Mouse (Mus musculus): ENCODE results near the gene Kctd4. TPM values are rescaled to one million over a fixed set of nuclear protein-coding genes. Genes with fewer than 3 reads are reported as not detected.

Gene Kctd4
- total RNA-seq (2023): not detected

GRCm38 (mm10) chr14:75954766-75955165, at the start of gene Kctd4:
Gene Kctd4, plus strand, starts transcription at chr14:75955009.

GRCm38 (mm10) chr14:76010102-76011061, 55.6 kb downstream of the Kctd4 start, which contains the start of gene Gtf2f2:
Gene Gtf2f2, minus strand, starts transcription at chr14:76010865.

Other genes starting within 250 kb of the Kctd4 start
- gene Cog3, start 200.5 kb upstream of the Kctd4 start, total RNA-seq (2023): 10 to 100 TPM; 38.5 to 40.5 TPM
- gene Slc25a30, start 168.0 kb upstream of the Kctd4 start, total RNA-seq (2023): 10 to 100 TPM; 33.1 to 35.7 TPM
- 1,000 to 10,000 TPM; 5,474 to 5,540 TPM for gene Tpt1, start 109.9 kb upstream of the Kctd4 start, total RNA-seq (2023)
- gene Gtf2f2, start 55.9 kb downstream of the Kctd4 start, total RNA-seq (2023): 10 to 100 TPM; 25.9 to 26.1 TPM
- 10 to 100 TPM; 19.4 to 20.5 TPM for gene Gpalpp1, start 155.8 kb downstream of the Kctd4 start, total RNA-seq (2023)
- 10 to 100 TPM; 14.2 to 14.6 TPM for gene Nufip1, start 155.9 kb downstream of the Kctd4 start, total RNA-seq (2023)